Mouse (Mus musculus): ENCODE results near the gene Clec2d. TPM values are rescaled to one million over a fixed set of nuclear protein-coding genes. Genes with fewer than 3 reads are reported as not detected.

Clec2d gene
- total and polyA plus RNA-seq, 2 experiments from 2014 or later: 9.7 TPM; not detected in 1

GRCm38 (mm10) chr6:129209785-129210446 lies 29.5 kb downstream of the Clec2d start:
- no peak for TF ChIP-seq CTCF (IDR thresholded peaks at IDR 0.05; ENCODE audit: low read depth)
- no peak overlapping the region for H3K27ac ChIP-seq (ENCODE audit: low read depth, low read length)
- no peak overlapping the region for H3K4me2 ChIP-seq (ENCODE audit: low read depth)
- ATAC-seq (no peak), DNase-seq (no peak)
- no peaks in the 10 kb centered on the region for H3K9me3 ChIP-seq (ENCODE audit: low read length)
- no peaks in the 10 kb centered on the region for H3K4me1 ChIP-seq (ENCODE audit: insufficient read depth)
- H3K9ac ChIP-seq: no peak overlapping the region
- no peaks in the 10 kb centered on the region for H3K36me3 ChIP-seq (ENCODE audit: insufficient read depth)
- WGBS: 43% methylated on average over 1 of the region's 1 CpGs
- no peak overlapping the region for H3K4me3 ChIP-seq (ENCODE audit: low read depth, low read length)
- no peaks in the 10 kb centered on the region for H3K27me3 ChIP-seq (ENCODE audit: insufficient read depth, low read length)

GRCm38 (mm10) chr6:129210447-129210790 lies 30.0 kb downstream of the Clec2d start:
- WGBS: 95% methylated on average over 4 of the region's 4 CpGs

GRCm38 (mm10) chr6:129212421-129213195 lies 32.2 kb downstream of the Clec2d start:
- Histone ChIP-seq H3K4me1 (ENCODE audit: insufficient read depth) (no peaks in the 10 kb centered on the region), H3K9me3 (ENCODE audit: low read length) (no peaks in the 10 kb centered on the region), H3K36me3 (ENCODE audit: insufficient read depth) (no peaks in the 10 kb centered on the region), H3K4me2 (ENCODE audit: low read depth) (no peak overlapping the region), H3K27me3 (ENCODE audit: insufficient read depth, low read length) (no peaks in the 10 kb centered on the region), H3K4me3 (ENCODE audit: low read depth, low read length) (no peak overlapping the region), H3K27ac (ENCODE audit: low read depth, low read length) (no peak overlapping the region), H3K9ac (no peak overlapping the region)
- DNase-seq (no peak), ATAC-seq (no peak)
- TF ChIP-seq CTCF (IDR thresholded peaks at IDR 0.05; ENCODE audit: low read depth): no peak

More at GRCm38 (mm10) chr6:129210447-129210790, 30.0 kb downstream of the Clec2d start:
- DNase-seq: no peak
- H3K4me3 ChIP-seq (ENCODE audit: low read depth, low read length): no peak overlapping the region
- no peaks in the 10 kb centered on the region for H3K4me1 ChIP-seq (ENCODE audit: insufficient read depth)
- no peak for TF ChIP-seq CTCF (IDR thresholded peaks at IDR 0.05; ENCODE audit: low read depth)
- H3K4me2 ChIP-seq (ENCODE audit: low read depth): no peak overlapping the region
- no peaks in the 10 kb centered on the region for H3K36me3 ChIP-seq (ENCODE audit: insufficient read depth)
- no peak overlapping the region for H3K27ac ChIP-seq (ENCODE audit: low read depth, low read length)
- ATAC-seq: no peak
- no peaks in the 10 kb centered on the region for H3K9me3 ChIP-seq (ENCODE audit: low read length)
- H3K27me3 ChIP-seq (ENCODE audit: insufficient read depth, low read length): no peaks in the 10 kb centered on the region
- no peak overlapping the region for H3K9ac ChIP-seq

- H3K9me3 ChIP-seq (ENCODE audit: low read length): no peaks in the 10 kb centered on the region
- TF ChIP-seq CTCF (IDR thresholded peaks at IDR 0.05; ENCODE audit: low read depth): no peak
- 79% methylated on average over 1 of the region's 1 CpGs for WGBS
- no peak for DNase-seq
- no peaks in the 10 kb centered on the region for H3K27me3 ChIP-seq (ENCODE audit: insufficient read depth, low read length)
- H3K4me1 ChIP-seq (ENCODE audit: insufficient read depth): no peaks in the 10 kb centered on the region
- no peak overlapping the region for H3K27ac ChIP-seq (ENCODE audit: low read depth, low read length)
- H3K9ac ChIP-seq: no peak overlapping the region
- no peak overlapping the region for H3K4me3 ChIP-seq (ENCODE audit: low read depth, low read length)
- no peak for ATAC-seq
- no peak overlapping the region for H3K4me2 ChIP-seq (ENCODE audit: low read depth)
- H3K36me3 ChIP-seq (ENCODE audit: insufficient read depth): no peaks in the 10 kb centered on the region
Measured at GRCm38 (mm10) chr6:129213497-129213896, 33.1 kb downstream of the Clec2d start.

- Histone ChIP-seq H3K27me3 (ENCODE audit: insufficient read depth, low read length) (no peaks in the 10 kb centered on the region), H3K4me1 (ENCODE audit: insufficient read depth) (no peaks in the 10 kb centered on the region), H3K4me2 (ENCODE audit: low read depth) (no peak overlapping the region), H3K9me3 (ENCODE audit: low read length) (no peaks in the 10 kb centered on the region), H3K27ac (ENCODE audit: low read depth, low read length) (no peak overlapping the region), H3K9ac (no peak overlapping the region), H3K36me3 (ENCODE audit: insufficient read depth) (no peaks in the 10 kb centered on the region), H3K4me3 (ENCODE audit: low read depth, low read length) (no peak overlapping the region)
- TF ChIP-seq CTCF (IDR thresholded peaks at IDR 0.05; ENCODE audit: low read depth): no peak
- 78% methylated on average over 2 of the region's 2 CpGs for WGBS
- no peak for ATAC-seq
- DNase-seq: no peak
Measured at GRCm38 (mm10) chr6:129214263-129214662, 33.8 kb downstream of the Clec2d start.

- WGBS: 83% methylated on average over 2 of the region's 2 CpGs
- ATAC-seq: no peak
- TF ChIP-seq CTCF (IDR thresholded peaks at IDR 0.05; ENCODE audit: low read depth): no peak
- no peaks in the 10 kb centered on the region for H3K27me3 ChIP-seq (ENCODE audit: insufficient read depth, low read length)
- no peak overlapping the region for H3K9ac ChIP-seq
- H3K9me3 ChIP-seq (ENCODE audit: low read length): no peaks in the 10 kb centered on the region
- no peaks in the 10 kb centered on the region for H3K36me3 ChIP-seq (ENCODE audit: insufficient read depth)
- no peaks in the 10 kb centered on the region for H3K4me1 ChIP-seq (ENCODE audit: insufficient read depth)
- H3K4me2 ChIP-seq (ENCODE audit: low read depth): no peak overlapping the region
- H3K27ac ChIP-seq (ENCODE audit: low read depth, low read length): no peak overlapping the region
- no peak overlapping the region for H3K4me3 ChIP-seq (ENCODE audit: low read depth, low read length)
- DNase-seq: no peak
Measured at GRCm38 (mm10) chr6:129215053-129215452, 34.6 kb downstream of the Clec2d start.

GRCm38 (mm10) chr6:129215886-129216637 lies 35.6 kb downstream of the Clec2d start:
- no peak overlapping the region for H3K9ac ChIP-seq
- DNase-seq (no peak), ATAC-seq (no peak)
- no peak overlapping the region for H3K27ac ChIP-seq (ENCODE audit: low read depth, low read length)
- no peaks in the 10 kb centered on the region for H3K36me3 ChIP-seq (ENCODE audit: insufficient read depth)
- no peaks in the 10 kb centered on the region for H3K27me3 ChIP-seq (ENCODE audit: insufficient read depth, low read length)
- no peaks in the 10 kb centered on the region for H3K9me3 ChIP-seq (ENCODE audit: low read length)
- 88% methylated on average over 7 of the region's 7 CpGs for WGBS
- no peaks in the 10 kb centered on the region for H3K4me1 ChIP-seq (ENCODE audit: insufficient read depth)
- TF ChIP-seq CTCF (IDR thresholded peaks at IDR 0.05; ENCODE audit: low read depth): no peak
- H3K4me2 ChIP-seq (ENCODE audit: low read depth): no peak overlapping the region
- H3K4me3 ChIP-seq (ENCODE audit: low read depth, low read length): no peak overlapping the region

Measured in forebrain, postnatal 0 days (tissue).